In the genomic region with DNA sequence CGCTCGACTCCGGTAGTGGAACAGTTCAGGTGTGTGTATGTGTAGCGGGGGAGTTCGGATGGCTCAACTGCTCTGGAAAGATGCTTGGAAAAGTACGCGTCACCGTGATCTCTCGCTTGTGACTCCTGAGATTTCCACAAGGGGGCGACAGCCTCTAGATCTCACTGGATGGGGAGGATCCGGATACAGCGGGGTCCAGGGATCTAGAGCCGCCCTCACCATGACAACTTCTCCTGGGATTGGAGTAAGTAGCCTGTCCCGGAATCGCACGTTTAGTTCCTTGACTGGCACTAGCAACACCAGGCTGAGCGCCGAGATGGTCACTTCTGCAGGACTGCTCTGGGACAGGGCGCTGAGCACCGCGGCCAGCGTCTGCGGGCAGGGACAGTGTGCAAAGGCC, we compare ENCODE assay signal across 8 mouse cellular contexts. TPM values are rescaled to one million over a fixed set of nuclear protein-coding genes. Genes with fewer than 3 reads are reported as not detected.
DNase-seq lines count a peak whose midpoint lies in the region; ATAC-seq and TF ChIP-seq lines count a peak whose summit lies in the region.

No protein-coding gene starts in this region.

- H3K4me1 ChIP-seq in G1E (ENCODE audit: insufficient read depth, low read depth, low read length) = peaks cover 91% of the 10 kb centered on the region
- H3K4me1 ChIP-seq in heart, embryonic 14.5 days (ENCODE audit: control insufficient read depth in 2 of 2, insufficient read depth in 2 of 2, low read length in 2 of 2) = peaks cover 6 to 9% of the 10 kb centered on the region in 2 experiments; a peak in 3 of 4 replicates
- peaks cover 37% of the 10 kb centered on the region for H3K4me1 ChIP-seq in kidney, embryonic 16.5 days (ENCODE audit: insufficient read depth, low read length)
- peaks cover 44% of the 10 kb centered on the region for H3K4me1 ChIP-seq in liver, embryonic 15.5 days (replicated peaks)
- peaks cover 11% of the 10 kb centered on the region; the same call in 1 of the 2 replicates for H3K4me1 ChIP-seq in neural tube, embryonic 11.5 days (ENCODE audit: control insufficient read depth, insufficient read depth, low read length)

- ATAC-seq in G1E (ENCODE audit: extremely low read depth, insufficient number of reproducible peaks, low FRiP score, poor library complexity, severe bottlenecking) = 0 out of 2 replicates have a peak, but pooled peaks have one; percentile 43
- ATAC-seq in erythroid progenitor cell, adult 5-6 weeks (replicated peaks; ENCODE audit: low FRiP score, poor library complexity, severe bottlenecking) = peak; percentile 83
- peak; percentile 18; the same call in 1 of the 2 replicates for ATAC-seq in heart, embryonic 14.5 days (ENCODE audit: insufficient number of reproducible peaks, insufficient read depth, low FRiP score, low read depth)
- ATAC-seq in kidney, embryonic 16.5 days (ENCODE audit: low FRiP score, low TSS enrichment) = peak; percentile 60
- ATAC-seq in liver, embryonic 15.5 days (ENCODE audit: insufficient read depth) = peak; percentile 45; the same call in 1 of the 2 replicates
- peak; percentile 51 for ATAC-seq in neural tube, embryonic 11.5 days (ENCODE audit: insufficient read depth, low FRiP score, low TSS enrichment)

- H3K4me2 ChIP-seq in heart, embryonic 14.5 days (ENCODE audit: low read length) = peak overlapping the region; percentile 63
- H3K4me2 ChIP-seq in kidney, embryonic 16.5 days (replicated peaks; ENCODE audit: low read depth, low read length) = peak overlapping the region; percentile 60
- peak overlapping the region; percentile 69 for H3K4me2 ChIP-seq in liver, embryonic 15.5 days
- H3K4me2 ChIP-seq in neural tube, embryonic 11.5 days (ENCODE audit: low read depth) = peak overlapping the region; percentile 27

- peaks cover 11% of the 10 kb centered on the region; the same call in 1 of the 2 replicates for H3K27me3 ChIP-seq in G1E (ENCODE audit: insufficient read depth, low read length)
- peaks cover 79% of the 10 kb centered on the region for H3K27me3 ChIP-seq in heart, embryonic 14.5 days (ENCODE audit: control insufficient read depth, insufficient read depth, low read length)
- H3K27me3 ChIP-seq in kidney, embryonic 16.5 days (ENCODE audit: insufficient read depth, low read length) = peaks cover 46% of the 10 kb centered on the region
- H3K27me3 ChIP-seq in liver, embryonic 15.5 days = peaks cover 91% of the 10 kb centered on the region
- peaks cover 40% of the 10 kb centered on the region for H3K27me3 ChIP-seq in neural tube, embryonic 11.5 days (ENCODE audit: control insufficient read depth, insufficient read depth, low read length)

- no peak overlapping the region for H3K27ac ChIP-seq in heart, embryonic 14.5 days (replicated peaks in 1 of 2; ENCODE audit: control insufficient read depth in 1 of 2, insufficient read depth in 1 of 2, low read depth in 2 of 2, low read length in 2 of 2)
- no peak overlapping the region for H3K27ac ChIP-seq in kidney, embryonic 16.5 days (ENCODE audit: low read length)
- H3K27ac ChIP-seq in liver, embryonic 15.5 days (replicated peaks) = no peak overlapping the region
- no peak overlapping the region for H3K27ac ChIP-seq in neural tube, embryonic 11.5 days (ENCODE audit: low read depth, low read length)

- WGBS in heart, embryonic 14.5 days = under 1% methylated on average over 23 of the region's 23 CpGs
- 2% methylated on average over 23 of the region's 23 CpGs for whole genome bisulfite sequencing in kidney, embryonic 16.5 days
- 2% methylated on average over 23 of the region's 23 CpGs for WGBS in liver, embryonic 15.5 days (ENCODE audit: insufficient replicate concordance)
- 2% methylated on average over 23 of the region's 23 CpGs for WGBS in neural tube, embryonic 11.5 days

- H3K36me3 ChIP-seq in G1E (replicated peaks) = peaks cover 38% of the 10 kb centered on the region
- H3K36me3 ChIP-seq in heart, embryonic 14.5 days (ENCODE audit: control insufficient read depth, insufficient read depth, low read length) = no peaks in the 10 kb centered on the region
- H3K36me3 ChIP-seq in kidney, embryonic 16.5 days (ENCODE audit: insufficient read depth, low read length) = no peaks in the 10 kb centered on the region
- no peaks in the 10 kb centered on the region for H3K36me3 ChIP-seq in liver, embryonic 15.5 days (replicated peaks)
- no peaks in the 10 kb centered on the region for H3K36me3 ChIP-seq in neural tube, embryonic 11.5 days (ENCODE audit: control insufficient read depth, insufficient read depth, low read length)

- H3K4me3 ChIP-seq in G1E (ENCODE audit: low read depth, low read length) = peak overlapping the region; percentile 67
- H3K4me3 ChIP-seq in heart, embryonic 14.5 days (ENCODE audit: control insufficient read depth in 1 of 2, insufficient read depth in 1 of 2, low read depth in 1 of 2, low read length in 2 of 2) = peak overlapping the region; percentile 21 to 32
- H3K4me3 ChIP-seq in kidney, embryonic 16.5 days (ENCODE audit: low read length) = peak overlapping the region; percentile 39
- peak overlapping the region; percentile 34 for H3K4me3 ChIP-seq in liver, embryonic 15.5 days (replicated peaks)
- H3K4me3 ChIP-seq in neural tube, embryonic 11.5 days (ENCODE audit: low read depth, low read length) = peak overlapping the region; percentile 24; the same call in 1 of the 2 replicates

- no peak overlapping the region for H3K9ac ChIP-seq in heart, embryonic 14.5 days (ENCODE audit: low read length)
- no peak overlapping the region for H3K9ac ChIP-seq in kidney, embryonic 16.5 days (replicated peaks; ENCODE audit: low read length)
- H3K9ac ChIP-seq in liver, embryonic 15.5 days = no peak overlapping the region; the same call in 1 of the 2 replicates
- no peak overlapping the region for H3K9ac ChIP-seq in neural tube, embryonic 11.5 days (ENCODE audit: low read length)

- peak; percentile 63 for TF ChIP-seq CTCF in G1E (IDR thresholded peaks at IDR 0.05; ENCODE audit: low read depth, low read length)

- DNase-seq in G1E (ENCODE audit: low spot score) = peak; percentile 82
- peak; percentile 64 for DNase-seq in c-Kit-negative CD71-positive TER-119-positive erythroid progenitor cells, embryonic 14.5 days (ENCODE audit: low read depth, low spot score)
- DNase-seq in neural tube, embryonic 11.5 days (ENCODE audit: low spot score) = peak; percentile 89
- DNase-seq in thymus, postnatal 25 days = peak; percentile 55

- H3K9me3 ChIP-seq in G1E (replicated peaks) = peaks cover 7% of the 10 kb centered on the region
- H3K9me3 ChIP-seq in heart, embryonic 14.5 days (ENCODE audit: control insufficient read depth, low read length) = no peaks in the 10 kb centered on the region
- H3K9me3 ChIP-seq in kidney, embryonic 16.5 days (ENCODE audit: low read length) = no peaks in the 10 kb centered on the region
- no peaks in the 10 kb centered on the region for H3K9me3 ChIP-seq in liver, embryonic 15.5 days (replicated peaks)
- no peaks in the 10 kb centered on the region for H3K9me3 ChIP-seq in neural tube, embryonic 11.5 days (ENCODE audit: control insufficient read depth, low read length)

RNA-seq across cellular contexts. Expression of a gene that starts 2.7 kb away (rescaled TPM):
- total RNA-seq in G1E (2014; fragmentation: Nextera tagmentation) (8.4 and 10.1 TPM in 2 replicates), G1E (2017) (0.58 and 0.98 TPM in 2 replicates)
- polyA plus RNA-seq in G1E (2012) = 0.68 and 0.94 TPM in 2 replicates
- total RNA-seq in erythroid progenitor cell, adult 5-6 weeks (2015; ENCODE audit: low replicate concordance) = not detected in 2 replicates
- not detected in 2 replicates for total RNA-seq in erythroid progenitor cell, adult 5-6 weeks (2017; ENCODE audit: low replicate concordance)
- 17.4 and 19.3 TPM in 2 replicates for polyA plus RNA-seq in heart, embryonic 14.5 days (2014; fragmentation: Nextera tagmentation; extraction: Ambion mirVana)
- 2.7 and 4.4 TPM in 2 replicates for polyA plus RNA-seq in kidney, embryonic 16.5 days (2015; fragmentation: Nextera tagmentation; extraction: Ambion mirVana)
- 2.1 and 3.2 TPM in 2 replicates for polyA plus RNA-seq in liver, embryonic 15.5 days (2015; fragmentation: Nextera tagmentation; extraction: Ambion mirVana)
- polyA plus RNA-seq in neural tube, embryonic 11.5 days (2014; fragmentation: Nextera tagmentation; extraction: Ambion mirVana) = 0.36 and 0.89 TPM in 2 replicates

RNA-seq across cellular contexts. Expression of a gene that starts 12.2 kb away (rescaled TPM):
- 49.0 and 70.1 TPM in 2 replicates for total RNA-seq in G1E (2014; fragmentation: Nextera tagmentation)
- 43.0 and 51.4 TPM in 2 replicates for total RNA-seq in G1E (2017)
- 98.4 and 120 TPM in 2 replicates for polyA plus RNA-seq in G1E (2012)
- total RNA-seq in erythroid progenitor cell, adult 5-6 weeks (2015; ENCODE audit: low replicate concordance) = 0.72 TPM in 1 of 2 replicates, not detected in the other
- total RNA-seq in erythroid progenitor cell, adult 5-6 weeks (2017; ENCODE audit: low replicate concordance) = 0.13 and 10.1 TPM in 2 replicates
- polyA plus RNA-seq in heart, embryonic 14.5 days (2014; fragmentation: Nextera tagmentation; extraction: Ambion mirVana) = 18.2 and 22.8 TPM in 2 replicates
- 47.8 and 53.8 TPM in 2 replicates for polyA plus RNA-seq in kidney, embryonic 16.5 days (2015; fragmentation: Nextera tagmentation; extraction: Ambion mirVana)
- polyA plus RNA-seq in liver, embryonic 15.5 days (2015; fragmentation: Nextera tagmentation; extraction: Ambion mirVana) = 5.4 and 5.8 TPM in 2 replicates
- 31.7 and 31.8 TPM in 2 replicates for polyA plus RNA-seq in neural tube, embryonic 11.5 days (2014; fragmentation: Nextera tagmentation; extraction: Ambion mirVana)

RNA-seq across cellular contexts. Expression of a gene that starts 12.7 kb away (rescaled TPM):
- total RNA-seq in G1E (2014; fragmentation: Nextera tagmentation) (173 and 188 TPM in 2 replicates), G1E (2017) (65.0 and 66.7 TPM in 2 replicates)
- 292 and 318 TPM in 2 replicates for polyA plus RNA-seq in G1E (2012)
- 25.2 and 34.2 TPM in 2 replicates for total RNA-seq in erythroid progenitor cell, adult 5-6 weeks (2015; ENCODE audit: low replicate concordance)
- total RNA-seq in erythroid progenitor cell, adult 5-6 weeks (2017; ENCODE audit: low replicate concordance) = 10.7 and 14.0 TPM in 2 replicates
- 1.5 and 2.0 TPM in 2 replicates for polyA plus RNA-seq in heart, embryonic 14.5 days (2014; fragmentation: Nextera tagmentation; extraction: Ambion mirVana)
- 7.2 and 10.1 TPM in 2 replicates for polyA plus RNA-seq in kidney, embryonic 16.5 days (2015; fragmentation: Nextera tagmentation; extraction: Ambion mirVana)
- 19.3 and 21.0 TPM in 2 replicates for polyA plus RNA-seq in liver, embryonic 15.5 days (2015; fragmentation: Nextera tagmentation; extraction: Ambion mirVana)
- 17.3 and 19.9 TPM in 2 replicates for polyA plus RNA-seq in neural tube, embryonic 11.5 days (2014; fragmentation: Nextera tagmentation; extraction: Ambion mirVana)

RNA-seq across cellular contexts. Expression of a gene that starts 17.8 kb away (rescaled TPM):
- total RNA-seq in G1E (2014; fragmentation: Nextera tagmentation) (318 and 360 TPM in 2 replicates), G1E (2017) (95.8 and 125 TPM in 2 replicates)
- 213 and 260 TPM in 2 replicates for polyA plus RNA-seq in G1E (2012)
- total RNA-seq in erythroid progenitor cell, adult 5-6 weeks (2015; ENCODE audit: low replicate concordance) = 18.9 and 22.0 TPM in 2 replicates
- 6.3 and 11.9 TPM in 2 replicates for total RNA-seq in erythroid progenitor cell, adult 5-6 weeks (2017; ENCODE audit: low replicate concordance)
- polyA plus RNA-seq in heart, embryonic 14.5 days (2014; fragmentation: Nextera tagmentation; extraction: Ambion mirVana) = 73.3 and 75.7 TPM in 2 replicates
- 115 and 125 TPM in 2 replicates for polyA plus RNA-seq in kidney, embryonic 16.5 days (2015; fragmentation: Nextera tagmentation; extraction: Ambion mirVana)
- polyA plus RNA-seq in liver, embryonic 15.5 days (2015; fragmentation: Nextera tagmentation; extraction: Ambion mirVana) = 16.7 and 16.9 TPM in 2 replicates
- polyA plus RNA-seq in neural tube, embryonic 11.5 days (2014; fragmentation: Nextera tagmentation; extraction: Ambion mirVana) = 138 and 148 TPM in 2 replicates

RNA-seq across cellular contexts. Expression of a gene that starts 33.7 kb away (rescaled TPM):
- total RNA-seq in G1E (2014; fragmentation: Nextera tagmentation) = 136 and 141 TPM in 2 replicates
- total RNA-seq in G1E (2017) = 126 and 133 TPM in 2 replicates
- polyA plus RNA-seq in G1E (2012) = 130 and 151 TPM in 2 replicates
- 31.4 and 61.6 TPM in 2 replicates for total RNA-seq in erythroid progenitor cell, adult 5-6 weeks (2015; ENCODE audit: low replicate concordance)
- total RNA-seq in erythroid progenitor cell, adult 5-6 weeks (2017; ENCODE audit: low replicate concordance) = 37.8 and 46.2 TPM in 2 replicates
- 17.6 and 22.8 TPM in 2 replicates for polyA plus RNA-seq in heart, embryonic 14.5 days (2014; fragmentation: Nextera tagmentation; extraction: Ambion mirVana)
- 50.9 and 52.2 TPM in 2 replicates for polyA plus RNA-seq in kidney, embryonic 16.5 days (2015; fragmentation: Nextera tagmentation; extraction: Ambion mirVana)
- polyA plus RNA-seq in liver, embryonic 15.5 days (2015; fragmentation: Nextera tagmentation; extraction: Ambion mirVana) = 41.9 and 45.1 TPM in 2 replicates
- polyA plus RNA-seq in neural tube, embryonic 11.5 days (2014; fragmentation: Nextera tagmentation; extraction: Ambion mirVana) = 15.4 and 16.4 TPM in 2 replicates

Comparison
In these comparisons a context has a peak if more than half of its experiments do, and no peak if none do; other contexts are left out.
1. ATAC-seq: peak in every context shown above with its lines; median percentile 83 in erythroid progenitor cell, adult 5-6 weeks; 60 in kidney, embryonic 16.5 days; 51 in neural tube, embryonic 11.5 days; 45 in liver, embryonic 15.5 days; 43 in G1E; 18 in heart, embryonic 14.5 days.
2. RNA of a gene that starts 12.7 kb away (polyA plus RNA-seq): 292 to 318 TPM in G1E; 17.3 to 19.9 TPM in neural tube, embryonic 11.5 days, 19.3 to 21.0 TPM in liver, embryonic 15.5 days, 7.2 to 10.1 TPM in kidney, embryonic 16.5 days and 1.5 to 2.0 TPM in heart, embryonic 14.5 days; every median in the first group is over 10 times any median in the second.
3. Peak in every context shown above with its lines, with median percentiles within 50 percentile points of each other: DNase-seq, H3K4me3 ChIP-seq and H3K4me2 ChIP-seq.